Mouse (Mus musculus) stomach, postnatal 0 days (tissue): ENCODE results near the gene Cxcr4.

Source experiments
- CTCF ChIP-seq: IDR thresholded peaks from 2 replicates; pipeline ENCODE4 v1.5.1; 2016; ENCODE audit warnings: antibody characterized with exemption, low read depth, mild to moderate bottlenecking, moderate library complexity
- EP300 ChIP-seq: optimal IDR thresholded peaks from 2 replicates; pipeline ENCODE3; 2016; ENCODE audit warnings: antibody characterized with exemption

- no peak for TF ChIP-seq CTCF
- TF ChIP-seq EP300: no peak
Measured at GRCm38 (mm10) chr1:128539555-128539954, 52.5 kb downstream of the Cxcr4 start.
